Mouse (Mus musculus): ENCODE data around the gene Iyd.

- no peak for TF ChIP-seq CTCF (IDR thresholded peaks at IDR 0.05; ENCODE audit: extremely low read depth, insufficient read length, insufficient replicate concordance, low read depth, low read length)
- TF ChIP-seq POLR2A (IDR thresholded peaks at IDR 0.05; ENCODE audit: low read depth, low read length), result no peak
These were observed 25.4 kb upstream of the Iyd start for GRCm38 (mm10) chr10:3514634-3515033.

All from small intestine, adult 2 months (tissue).